Mouse (Mus musculus) olfactory bulb, adult 2 months (tissue): ENCODE measurements around the gene Gtf2h2.

Source experiments
- CTCF ChIP-seq: fragments of 200-500 bp; IDR thresholded peaks from 2 replicates; pipeline ENCODE4 v1.5.1; 2012; ENCODE audit warnings: low read depth, mild to moderate bottlenecking, low read length, moderate library complexity; ENCODE audit not compliant: insufficient read depth
- POLR2A ChIP-seq: fragments of 200-500 bp; IDR thresholded peaks from 2 replicates; pipeline ENCODE4 v1.6.1; 2012; ENCODE audit warnings: mild to moderate bottlenecking, low read depth, low read length, moderate library complexity; ENCODE audit not compliant: insufficient read depth

DNA sequence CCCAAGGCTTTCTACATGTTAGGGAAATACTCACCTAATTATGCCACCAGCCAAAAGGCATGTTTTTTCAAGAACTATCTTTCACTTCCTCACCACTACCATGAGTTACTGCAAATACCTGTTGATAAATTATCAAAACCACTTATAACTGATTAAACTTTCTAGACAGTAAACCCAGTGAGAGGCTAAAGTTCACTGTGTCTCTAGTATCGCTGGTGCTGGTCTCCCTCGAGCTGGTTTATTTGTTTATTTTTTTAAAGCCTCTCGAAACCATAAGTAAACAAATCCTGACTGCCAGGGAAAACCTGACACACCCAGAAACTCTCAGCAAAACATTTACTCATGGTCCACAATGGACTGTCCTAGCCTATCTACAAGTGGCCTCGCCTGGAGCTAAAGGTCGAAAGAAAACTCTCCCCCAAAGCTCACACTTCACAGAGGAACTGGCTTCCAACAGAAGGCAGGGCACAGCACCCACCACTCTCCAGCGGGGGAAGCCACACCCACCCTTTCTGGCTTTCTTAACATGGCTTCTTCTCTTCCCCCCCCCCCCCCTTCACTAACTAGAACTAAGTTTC lies 40.5 kb upstream of the Gtf2h2 start:
- TF ChIP-seq CTCF, result no peak
- TF ChIP-seq POLR2A, result no peak
